Mouse (Mus musculus) ES-E14 (cell line): ENCODE measurements around the gene Mrpl12.

ENCODE experiments used
- HCFC1 ChIP-seq: IDR thresholded peaks from 2 replicates; pipeline ENCODE4 v1.6.1; 2012; ENCODE audit warnings: low read length, inconsistent platforms, borderline replicate concordance; ENCODE audit not compliant: insufficient read depth
- MAFK ChIP-seq: IDR thresholded peaks from 2 replicates; pipeline ENCODE4 v1.6.1; 2014; ENCODE audit warnings: mild to moderate bottlenecking, low read depth, low read length, inconsistent platforms; ENCODE audit not compliant: insufficient read depth
- ZC3H11A ChIP-seq: IDR thresholded peaks from 2 replicates; pipeline ENCODE4 v1.6.1; 2012; ENCODE audit warnings: low read depth, mild to moderate bottlenecking, inconsistent platforms, low read length, borderline replicate concordance

GRCm38 (mm10) chr11:120464365-120464764, 20.0 kb upstream of the Mrpl12 start:
- no peak for TF ChIP-seq ZC3H11A
- no peak for TF ChIP-seq MAFK
- TF ChIP-seq HCFC1, result no peak
